Mouse (Mus musculus) lung, postnatal 14 days (tissue): ENCODE measurements around the gene Cd36.
A peak's percentile ranks its signal among the peaks of the same experiment; 100 is the strongest.

Experiments
- DNase-seq: peaks from one replicate; pipeline ENCODE4 v3.0.0; 2021

Cd36 gene

DNA sequence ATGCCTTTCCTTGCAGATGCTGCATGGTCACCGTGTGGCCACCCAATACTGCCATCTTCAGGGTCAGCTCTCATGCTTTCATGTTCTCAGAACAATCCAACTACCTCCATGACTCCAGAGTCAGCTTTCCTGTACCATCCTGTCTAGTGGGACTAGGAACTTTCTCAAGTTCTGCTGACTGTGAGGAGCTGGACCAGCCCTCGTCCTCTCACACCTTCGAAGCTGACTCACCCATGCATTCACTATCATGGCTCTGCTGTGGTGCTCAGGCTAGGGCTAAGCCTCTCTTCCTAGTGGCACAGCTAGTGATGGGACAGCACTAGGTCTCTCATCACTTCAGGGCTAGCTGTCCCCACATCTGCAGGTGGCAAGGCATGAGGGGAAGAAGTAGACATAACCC is 30.7 kb downstream of the Cd36 start:
- DNase-seq: no peak

DNA sequence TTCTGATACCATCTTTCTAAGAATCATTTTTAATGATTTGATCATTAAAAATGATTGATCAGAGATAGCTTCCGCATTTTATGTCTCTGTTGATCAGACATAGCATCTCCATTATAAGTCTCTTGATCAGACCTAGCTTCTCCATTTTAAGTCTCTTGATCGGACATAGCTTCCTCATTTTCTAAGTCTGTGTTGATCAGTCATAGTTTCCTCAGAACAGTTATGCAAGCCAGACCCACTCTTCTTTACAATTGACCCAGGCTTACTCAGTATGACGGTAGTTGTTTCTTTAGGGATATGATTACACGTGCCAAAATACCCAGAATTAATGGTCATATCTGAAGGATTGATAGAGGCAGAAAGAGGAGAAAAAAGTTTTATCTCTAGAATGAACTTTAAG is 31.3 kb downstream of the Cd36 start:
- DNase-seq: no peak

DNA sequence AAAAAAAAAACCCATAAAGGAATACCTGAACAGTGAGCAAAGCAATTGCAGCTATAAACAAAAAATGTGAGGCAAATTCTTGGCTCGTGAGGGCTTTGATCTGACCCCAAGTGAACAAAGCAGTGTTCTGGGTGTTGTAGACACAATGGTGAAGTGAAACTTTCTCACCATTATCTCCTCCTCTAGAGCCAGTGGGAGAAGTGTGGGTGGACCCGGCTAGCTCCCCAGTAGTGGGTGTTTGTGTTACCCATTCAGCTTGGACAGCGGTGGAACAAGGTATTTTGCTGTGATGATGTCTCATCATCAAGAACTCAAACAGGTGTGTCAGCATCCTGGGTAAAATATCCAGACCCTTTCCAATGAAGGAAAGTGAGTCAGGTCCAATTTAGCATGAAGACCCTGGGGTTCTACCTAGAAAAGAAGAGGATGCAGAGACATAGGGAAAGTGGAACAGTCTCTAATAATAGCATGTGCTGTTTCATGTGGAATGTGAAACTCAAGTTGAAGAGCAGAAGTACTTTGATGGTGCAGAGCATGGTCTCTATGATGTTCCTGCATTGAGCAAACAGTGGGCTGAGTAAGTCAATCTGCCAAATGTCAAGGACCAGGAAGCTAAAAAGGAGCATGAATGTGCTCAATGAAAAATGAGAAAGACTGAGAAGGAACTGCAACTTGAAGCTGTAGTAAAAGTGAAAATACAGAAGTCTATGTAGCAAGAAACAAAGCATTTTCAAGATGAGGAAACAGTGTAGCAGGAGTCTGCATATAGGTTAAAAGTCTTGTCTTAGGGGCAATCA is 34.3 kb downstream of the Cd36 start:
- no peak for DNase-seq

DNA sequence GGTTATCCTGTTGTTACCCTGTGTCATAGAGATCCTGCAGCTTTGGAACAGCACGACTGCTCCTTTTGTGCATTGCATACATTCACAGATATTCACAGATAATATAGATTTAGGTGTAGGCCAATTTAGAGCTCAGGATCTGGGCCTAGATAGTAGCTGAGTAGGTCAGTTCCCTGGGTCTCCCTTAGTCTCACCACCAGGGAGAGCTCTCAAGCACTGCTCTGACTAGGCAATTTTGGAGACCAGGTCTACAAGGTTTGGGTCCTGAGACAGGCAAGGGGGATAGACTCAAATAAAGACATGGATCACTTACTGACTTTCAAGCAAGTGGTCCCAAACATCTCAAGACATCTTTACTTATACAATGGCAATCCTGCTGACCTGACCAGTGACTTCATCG is 38.0 kb downstream of the Cd36 start:
- no peak for DNase-seq

DNA sequence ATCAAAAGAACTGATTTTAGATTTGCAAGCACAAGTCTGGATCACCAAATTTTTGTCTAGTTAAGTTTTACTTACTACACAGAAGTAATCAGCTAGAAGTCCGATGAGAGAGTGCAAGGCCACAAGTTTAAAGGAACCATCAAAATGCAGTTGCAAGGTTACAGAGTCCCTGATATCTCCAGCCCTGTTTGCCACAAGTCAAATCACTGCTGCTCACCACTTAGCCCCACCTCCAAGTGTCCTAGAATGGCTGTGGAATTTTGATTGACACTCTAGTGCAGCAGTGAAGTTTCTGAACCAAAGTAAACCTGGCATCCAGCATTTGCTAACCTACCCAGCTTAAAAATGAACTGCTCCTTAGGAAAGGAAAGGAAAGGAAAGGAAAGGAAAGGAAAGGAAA is 39.0 kb downstream of the Cd36 start:
- peak; percentile 43 for DNase-seq

DNA sequence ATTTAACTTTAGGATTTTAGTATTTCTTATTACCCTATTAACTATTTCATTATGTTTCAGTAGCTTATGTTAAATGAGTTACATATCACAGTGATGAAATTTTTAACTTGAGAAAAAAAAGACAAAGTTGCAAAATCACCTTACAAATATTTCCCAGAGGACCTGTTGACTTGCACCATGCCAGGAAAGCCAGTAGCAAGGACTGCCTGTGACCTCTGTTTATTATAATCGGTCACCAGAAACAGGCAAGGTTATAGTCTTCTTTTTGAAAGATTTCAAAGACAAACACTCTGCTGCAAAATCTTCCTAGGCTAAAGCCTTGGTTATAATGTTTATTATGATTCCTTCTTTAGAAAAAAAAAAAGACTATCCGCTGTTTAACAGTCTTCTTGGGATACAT is 39.9 kb downstream of the Cd36 start:
- DNase-seq: no peak

DNA sequence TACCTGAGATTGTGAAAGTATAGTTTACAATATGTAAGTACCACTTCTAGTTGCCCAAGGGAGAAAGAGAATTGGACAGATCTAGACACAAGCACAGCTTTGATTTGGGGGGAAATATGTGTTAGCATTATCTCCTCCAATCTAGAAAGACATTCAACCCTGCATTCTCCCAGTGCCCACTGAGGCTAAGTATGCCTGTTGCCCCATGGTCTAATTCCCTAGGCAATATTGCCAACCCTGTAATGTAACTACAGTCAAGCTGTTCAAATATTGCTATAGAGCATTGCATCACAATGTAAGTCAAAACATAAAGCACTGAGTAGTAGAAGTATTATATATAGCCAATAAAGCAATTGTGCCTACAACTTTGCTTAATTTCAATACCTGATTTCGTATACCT is 40.3 kb downstream of the Cd36 start:
- no peak for DNase-seq

DNA sequence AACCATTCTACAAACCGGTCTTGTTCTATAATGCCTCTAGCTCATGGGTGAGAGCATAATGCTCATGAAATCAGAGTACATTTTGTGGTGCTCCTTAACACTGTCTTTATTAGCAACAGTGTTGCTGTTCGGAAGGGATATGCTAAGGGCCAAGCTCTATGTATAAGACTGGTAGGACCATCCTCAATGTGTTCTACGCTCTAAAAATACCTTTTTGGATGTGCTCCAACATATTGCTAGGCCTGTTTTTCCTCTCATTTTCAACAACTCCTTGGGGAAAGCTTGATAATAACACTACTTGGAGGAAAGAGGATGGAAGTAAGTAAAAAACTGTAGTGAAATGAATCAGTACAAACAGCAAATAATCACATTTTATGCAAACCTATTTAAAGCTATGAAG is 44.7 kb downstream of the Cd36 start:
- no peak for DNase-seq

DNA sequence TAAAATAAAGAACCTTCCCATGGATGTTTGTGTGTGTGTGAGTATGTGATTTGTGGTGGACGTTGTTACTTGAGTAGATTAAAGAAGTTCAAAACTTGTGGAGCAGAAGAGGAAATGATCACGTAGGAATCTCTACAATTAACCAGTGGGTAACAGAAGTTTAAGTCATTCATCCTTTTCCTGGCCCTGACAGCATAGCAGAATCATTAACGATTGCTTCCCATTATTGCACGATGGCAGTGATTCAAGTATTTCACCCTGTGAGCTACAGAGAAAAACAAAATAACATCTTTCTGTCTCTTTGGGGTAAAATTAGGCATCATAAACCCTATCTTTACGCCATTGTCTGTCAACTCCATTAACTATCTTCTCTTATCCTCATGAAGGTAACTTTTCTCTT is 45.3 kb downstream of the Cd36 start:
- DNase-seq: no peak

DNA sequence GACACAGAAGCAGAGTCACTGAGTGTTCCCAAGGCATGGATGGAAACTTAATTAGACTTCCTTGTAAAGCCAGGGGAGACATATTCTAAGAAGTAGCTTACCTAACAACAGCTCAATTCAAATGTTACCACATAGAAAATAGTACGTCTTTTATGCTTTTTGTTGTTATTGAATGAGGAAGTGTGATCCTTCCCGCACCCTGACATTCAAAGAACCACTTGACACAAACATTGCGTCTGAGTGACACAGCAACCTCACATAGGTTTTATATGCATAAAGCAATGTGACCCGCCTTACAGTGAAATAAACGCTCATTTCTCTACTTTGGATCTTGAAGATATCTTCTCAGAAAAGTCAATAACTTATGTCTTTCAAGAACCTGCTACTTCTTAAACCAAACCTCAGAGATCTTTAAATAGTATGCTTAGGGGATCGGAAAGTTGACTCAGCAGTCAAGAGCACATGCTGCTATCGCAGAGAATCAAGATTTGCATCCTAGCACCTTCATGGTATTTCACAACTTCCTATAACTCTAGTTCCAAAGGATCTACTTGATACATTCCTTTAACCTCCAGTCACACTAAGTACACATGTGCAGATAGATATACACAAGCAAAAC is 46.4 kb downstream of the Cd36 start:
- no peak for DNase-seq

DNA sequence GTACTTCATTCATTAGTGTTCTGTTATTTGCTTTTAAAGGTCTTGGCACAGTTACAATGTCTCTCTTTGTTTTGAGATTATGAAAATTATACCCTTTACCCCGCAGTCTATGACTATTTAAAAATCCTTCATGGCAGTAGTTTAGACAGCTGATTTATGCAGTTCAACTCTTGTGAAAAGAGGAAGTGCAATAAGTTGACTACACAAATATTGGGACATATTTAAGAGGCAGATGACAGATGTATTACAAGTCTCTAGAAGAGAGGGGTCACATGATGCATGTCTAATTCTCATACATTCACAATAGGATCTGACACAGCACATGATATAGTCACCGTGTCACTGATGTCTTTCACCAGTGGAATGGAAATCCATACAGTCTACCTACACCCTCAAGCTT is 49.1 kb downstream of the Cd36 start:
- no peak for DNase-seq

DNA sequence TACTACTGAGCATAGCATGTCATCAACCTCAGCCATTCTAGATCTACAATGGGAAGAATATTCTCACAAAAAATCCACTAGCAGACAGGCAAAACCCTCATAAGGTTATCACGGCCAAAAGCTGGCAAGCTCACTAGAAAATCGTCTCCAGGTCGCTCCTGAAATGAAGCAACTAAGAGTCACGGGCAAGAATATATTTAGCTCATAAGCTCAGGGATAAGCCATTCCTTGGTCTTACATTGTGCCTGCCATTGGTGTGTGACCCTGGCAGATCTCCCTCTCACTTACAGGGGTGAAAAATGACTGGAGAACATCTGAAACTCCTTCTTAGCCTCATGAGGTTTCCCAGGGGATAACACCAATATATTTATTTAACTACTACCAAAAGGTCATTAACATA is 52.2 kb downstream of the Cd36 start:
- no peak for DNase-seq

DNA sequence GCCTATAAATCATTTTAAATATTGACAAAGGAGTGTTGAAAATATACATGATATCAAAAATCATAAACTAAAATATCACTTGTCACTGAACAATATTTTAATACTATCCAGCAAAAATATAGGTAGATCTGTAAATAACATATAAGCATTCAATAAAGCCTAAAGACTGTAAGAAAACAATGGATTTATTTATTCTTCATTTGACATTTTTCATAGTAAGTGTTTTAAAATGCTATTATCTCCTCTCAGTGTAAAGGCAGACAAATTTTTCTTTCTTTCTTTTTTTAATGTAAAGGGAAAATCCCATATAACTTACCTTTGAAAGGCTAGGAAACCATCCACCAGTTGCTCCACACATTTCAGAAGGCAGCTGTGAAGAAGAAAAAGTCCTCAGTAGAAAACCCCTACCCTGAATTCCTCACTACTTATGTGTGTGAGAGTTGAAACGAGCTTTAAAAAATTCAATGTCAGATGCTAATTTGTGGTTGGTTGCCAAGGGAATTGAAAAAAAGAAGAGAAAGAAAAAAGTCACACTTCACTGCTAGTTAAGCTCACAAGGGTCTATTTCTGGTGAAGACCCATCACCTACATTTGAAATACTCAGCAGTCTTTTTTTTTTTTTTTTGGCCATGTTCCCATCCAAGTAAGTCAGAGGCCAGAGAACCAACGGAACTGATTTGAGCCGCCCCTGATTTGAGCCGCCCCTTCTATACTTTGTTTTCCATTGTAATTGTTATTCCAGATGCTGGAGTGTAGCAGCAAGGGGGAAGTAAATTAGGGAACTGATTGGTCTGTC is 53.1 kb downstream of the Cd36 start:
- no peak for DNase-seq

DNA sequence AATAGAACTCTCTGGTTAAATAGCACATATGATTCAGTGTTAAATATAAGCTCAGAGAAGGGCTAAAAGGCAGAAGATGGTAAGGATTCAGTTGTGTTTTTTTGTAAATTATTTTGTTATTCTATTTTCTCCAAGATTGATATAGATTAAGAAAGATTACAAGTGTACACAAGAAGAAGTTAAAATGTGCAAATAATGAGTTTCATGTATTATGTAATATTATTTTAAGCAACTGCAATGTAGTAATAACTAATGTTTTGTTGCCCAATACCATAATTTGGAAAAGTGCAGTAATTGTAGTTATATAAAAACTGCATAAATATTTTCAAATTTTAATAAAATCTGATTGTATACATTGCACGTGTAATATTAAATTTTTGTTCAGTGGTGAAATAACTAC is 54.8 kb downstream of the Cd36 start:
- DNase-seq: no peak

DNA sequence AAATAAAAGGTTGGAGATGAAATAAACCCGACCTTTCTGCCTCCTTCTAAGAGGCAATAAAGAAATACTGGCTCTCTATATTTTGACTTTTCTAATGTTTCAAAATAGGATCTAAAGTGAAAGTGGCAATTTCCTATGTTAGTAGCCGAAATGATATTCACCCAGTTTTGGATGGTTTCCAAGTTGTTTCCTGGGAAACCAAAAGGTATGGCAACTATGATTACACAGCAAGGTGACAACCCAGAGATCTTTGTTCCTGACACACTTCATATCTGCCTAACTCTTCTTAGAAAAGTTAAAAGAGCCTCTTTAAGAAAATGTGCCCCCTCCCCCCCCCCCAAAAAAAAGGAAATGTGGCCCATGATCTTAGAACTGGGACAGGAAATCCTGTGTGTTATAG is 58.1 kb downstream of the Cd36 start:
- no peak for DNase-seq

DNA sequence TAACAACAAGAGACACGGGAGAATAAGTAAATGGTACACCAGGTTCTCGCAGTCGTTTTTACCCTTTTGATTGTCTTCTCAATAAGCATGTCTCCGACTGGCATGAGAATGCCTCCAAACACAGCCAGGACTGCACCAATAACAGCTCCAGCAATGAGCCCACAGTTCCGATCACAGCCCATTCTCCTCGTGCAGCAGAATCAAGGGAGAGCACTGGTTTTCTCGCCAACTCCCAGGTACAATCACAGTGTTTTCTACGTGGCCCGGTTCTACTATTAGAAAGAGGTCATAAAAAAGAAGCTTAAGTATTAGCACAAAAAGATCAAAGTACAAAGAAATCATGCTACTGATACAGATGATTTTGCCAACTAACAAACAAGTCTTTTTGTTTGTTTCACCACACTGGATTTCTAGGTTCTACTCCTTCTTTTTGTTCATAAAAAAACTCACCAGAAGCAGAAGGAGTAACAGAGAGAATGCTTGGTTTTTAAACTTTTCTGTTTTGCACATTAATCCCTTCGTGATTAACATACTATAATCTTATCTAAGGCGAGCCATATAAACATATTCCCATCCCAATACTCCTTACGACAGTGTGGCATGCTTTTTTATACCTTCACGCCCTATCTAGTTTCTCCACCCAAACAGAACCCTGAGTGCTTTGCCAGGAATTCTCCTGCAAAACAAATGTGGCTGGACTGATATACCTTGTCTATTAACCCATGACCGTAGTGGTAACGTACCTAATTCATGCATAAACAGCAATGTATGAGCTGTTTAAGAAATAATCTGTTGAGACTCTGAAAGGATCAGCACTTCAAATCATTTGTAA is 59.7 kb downstream of the Cd36 start:
- no peak for DNase-seq

DNA sequence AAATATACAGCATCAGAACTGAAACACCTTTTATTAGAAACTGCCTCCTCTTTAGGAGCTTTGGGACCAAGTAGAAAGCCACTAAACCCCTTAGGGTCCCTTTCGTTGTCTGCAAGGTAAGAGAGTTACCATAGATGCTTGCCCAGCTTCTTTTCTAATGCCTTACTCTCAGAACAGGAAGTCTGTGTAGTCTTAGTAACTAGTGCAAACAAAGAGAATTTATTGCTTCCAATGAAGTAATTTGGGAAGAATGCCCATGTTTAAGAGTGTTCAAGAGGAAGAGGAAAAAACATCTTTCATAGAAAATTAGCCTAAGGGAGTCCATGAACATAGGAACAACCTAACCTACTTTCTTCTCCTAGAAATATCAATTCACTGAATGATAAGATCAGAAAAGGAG is 67.2 kb downstream of the Cd36 start:
- no peak for DNase-seq

DNA sequence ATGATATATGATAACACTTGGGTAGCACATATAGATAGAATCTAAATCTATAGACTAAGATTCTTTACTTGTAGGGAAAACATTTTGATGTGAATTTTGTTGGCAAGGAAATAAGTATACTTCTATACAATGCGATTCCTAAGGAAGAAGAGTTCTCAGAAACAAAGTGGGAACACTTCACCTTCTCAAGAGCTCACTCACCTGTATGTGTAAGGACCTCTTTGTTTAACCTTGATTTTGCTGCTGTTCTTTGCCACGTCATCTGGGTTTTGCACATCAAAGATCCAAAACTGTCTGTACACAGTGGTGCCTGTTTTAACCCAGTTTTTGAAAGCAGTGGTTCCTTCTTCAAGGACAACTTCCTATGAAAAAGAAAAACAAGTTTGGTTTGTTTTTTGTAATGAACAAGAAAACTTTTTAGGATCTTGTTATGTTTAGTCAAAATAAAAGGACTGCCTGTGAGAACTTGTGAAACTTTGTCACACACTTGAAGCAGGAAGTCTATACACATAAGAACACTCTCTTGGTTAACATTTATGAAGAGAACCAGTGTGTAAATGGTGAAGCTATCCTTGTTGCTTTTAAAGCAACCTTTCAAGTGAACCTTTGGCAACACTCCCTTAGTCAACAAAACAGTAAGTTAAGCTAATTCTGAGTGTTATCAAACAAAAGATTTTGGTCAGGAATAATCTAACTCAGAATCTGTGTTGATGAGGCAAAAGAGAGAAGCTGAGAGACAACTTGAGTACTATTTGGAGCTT is 68.2 kb downstream of the Cd36 start:
- no peak for DNase-seq

DNA sequence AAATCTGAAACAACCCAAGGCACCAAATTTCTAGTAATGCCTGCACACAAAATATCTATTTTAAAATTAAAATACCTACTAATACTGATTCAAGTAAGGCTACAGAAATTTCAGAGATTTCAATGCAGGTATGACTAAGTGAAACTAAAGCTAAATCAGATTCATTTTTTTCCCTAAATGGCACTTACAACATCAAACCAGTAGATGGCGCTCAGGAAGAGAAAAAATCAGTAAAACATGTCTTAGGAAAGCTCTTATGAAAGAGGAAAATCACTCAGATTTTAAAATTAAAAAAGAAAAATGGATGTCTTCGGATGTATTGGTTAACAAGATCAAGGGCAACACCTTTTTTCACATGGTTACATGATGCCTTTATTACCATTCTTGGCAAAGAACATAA is 72.4 kb downstream of the Cd36 start:
- peak; percentile 51 for DNase-seq

DNA sequence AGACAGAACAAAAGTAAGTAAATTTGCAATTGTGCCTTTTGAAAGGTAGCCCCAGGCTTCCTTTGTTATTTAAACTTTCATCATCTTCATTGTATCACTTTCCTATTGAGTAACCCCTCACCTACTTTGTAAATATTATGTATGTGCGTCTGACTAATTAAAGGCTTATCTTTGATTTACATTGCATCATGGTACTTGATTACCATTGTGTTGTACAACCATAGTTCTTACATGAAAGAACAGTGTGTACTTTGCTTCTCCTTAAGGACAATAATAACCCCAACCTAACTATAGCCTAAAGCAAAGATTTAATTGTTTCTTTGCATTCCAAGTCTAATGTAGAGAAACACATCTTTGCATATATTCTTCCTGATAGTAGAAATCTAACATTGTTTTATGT is 78.3 kb downstream of the Cd36 start:
- no peak for DNase-seq

DNA sequence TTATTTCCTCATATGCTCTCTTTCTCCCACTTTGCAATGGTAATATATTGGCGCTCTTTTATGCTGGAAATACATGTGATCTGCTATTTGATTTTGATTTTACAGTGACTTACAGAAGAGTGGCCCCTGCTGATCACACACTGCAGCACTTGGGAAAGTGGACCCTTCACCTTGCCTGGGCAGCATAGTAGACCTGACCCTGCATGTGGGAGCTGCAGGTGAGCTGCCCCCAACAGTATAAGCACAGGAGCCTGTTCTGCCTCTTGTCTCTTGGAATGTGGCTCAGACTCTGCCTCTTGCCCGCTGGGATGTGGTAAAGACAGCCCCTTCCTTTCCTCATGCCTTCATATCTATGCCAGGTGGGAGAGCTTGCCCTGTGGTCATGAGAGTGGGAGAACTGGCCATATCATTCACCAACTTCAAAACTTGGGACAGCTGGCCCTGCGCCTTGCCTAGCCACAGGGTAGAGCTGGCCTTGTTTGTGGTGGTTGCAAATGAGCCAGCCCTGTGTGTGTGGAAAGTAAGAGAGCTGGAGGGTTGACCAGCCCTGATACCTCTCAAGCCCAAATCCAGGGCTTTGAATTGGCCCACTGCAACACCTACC is 81.7 kb downstream of the Cd36 start:
- DNase-seq: no peak

DNA sequence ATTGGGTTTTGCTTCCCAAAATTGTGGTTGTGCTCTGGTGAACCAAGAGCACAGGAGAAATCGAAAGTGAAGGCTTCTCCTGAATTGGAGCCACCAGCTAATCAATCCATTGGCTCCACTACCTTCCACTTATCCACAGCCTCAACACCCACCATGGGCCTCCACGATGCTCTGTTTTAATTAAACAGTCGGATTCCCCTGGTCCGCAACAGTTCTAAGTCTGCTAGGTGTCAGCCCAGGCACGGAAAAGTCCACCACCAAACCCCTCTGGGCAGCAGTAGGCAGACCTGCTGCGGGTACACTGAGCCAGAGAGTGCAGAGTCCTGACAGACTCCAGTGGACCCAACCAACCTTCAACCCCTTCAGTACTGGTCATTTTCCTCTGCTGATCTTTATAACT is 112.0 kb downstream of the Cd36 start:
- DNase-seq: peak; percentile 49
